Mouse (Mus musculus) ES-Bruce4 (cell line): ENCODE results near the gene Svs3b.

ENCODE experiments used
- EP300 ChIP-seq: IDR thresholded peaks from 2 replicates; pipeline ENCODE4 v1.6.1; 2011; ENCODE audit warnings: low read depth, low read length; ENCODE audit not compliant: insufficient read depth
- POLR2A ChIP-seq: IDR thresholded peaks from one replicate; pipeline ENCODE4 v1.8.1; 2011; ENCODE audit warnings: low read length; ENCODE audit not compliant: insufficient read depth

- TF ChIP-seq POLR2A, result no peak
- no peak for TF ChIP-seq EP300
These were observed 23.8 kb downstream of the Svs3b start for GRCm38 (mm10) chr2:164232671-164233070.
